Mouse (Mus musculus): ENCODE data around the gene Dlx6.

Gene Dlx6

GRCm38 (mm10) chr6:6863160-6863870, at the start of gene Dlx6:
Gene Dlx6, plus strand, starts transcription at chr6:6863334.
- in situ Hi-C loops (cut with MboI, MseI): no loop called here

DNA sequence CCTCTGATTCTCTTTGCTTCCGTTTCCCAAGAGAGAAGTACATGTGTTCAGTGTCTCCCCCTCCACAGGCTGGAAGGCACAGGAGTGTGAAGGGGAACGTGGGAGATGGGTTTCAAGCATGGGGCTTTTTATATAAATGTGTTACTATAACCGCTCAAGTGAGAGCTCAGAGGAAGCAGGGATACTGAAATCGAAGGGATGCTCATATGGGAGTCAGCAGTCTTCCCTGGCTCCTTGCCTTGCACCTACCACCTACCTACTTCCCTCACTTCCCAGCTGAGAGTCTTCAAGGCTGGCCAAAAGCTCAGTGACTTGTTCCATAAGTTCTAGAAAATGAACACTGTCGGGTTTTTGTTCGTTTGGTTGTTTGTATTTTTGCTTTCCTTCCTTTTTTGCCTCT, 46.3 kb upstream of the Dlx6 start:
- in situ Hi-C loops (cut with MboI, MseI): no loop called here

DNA sequence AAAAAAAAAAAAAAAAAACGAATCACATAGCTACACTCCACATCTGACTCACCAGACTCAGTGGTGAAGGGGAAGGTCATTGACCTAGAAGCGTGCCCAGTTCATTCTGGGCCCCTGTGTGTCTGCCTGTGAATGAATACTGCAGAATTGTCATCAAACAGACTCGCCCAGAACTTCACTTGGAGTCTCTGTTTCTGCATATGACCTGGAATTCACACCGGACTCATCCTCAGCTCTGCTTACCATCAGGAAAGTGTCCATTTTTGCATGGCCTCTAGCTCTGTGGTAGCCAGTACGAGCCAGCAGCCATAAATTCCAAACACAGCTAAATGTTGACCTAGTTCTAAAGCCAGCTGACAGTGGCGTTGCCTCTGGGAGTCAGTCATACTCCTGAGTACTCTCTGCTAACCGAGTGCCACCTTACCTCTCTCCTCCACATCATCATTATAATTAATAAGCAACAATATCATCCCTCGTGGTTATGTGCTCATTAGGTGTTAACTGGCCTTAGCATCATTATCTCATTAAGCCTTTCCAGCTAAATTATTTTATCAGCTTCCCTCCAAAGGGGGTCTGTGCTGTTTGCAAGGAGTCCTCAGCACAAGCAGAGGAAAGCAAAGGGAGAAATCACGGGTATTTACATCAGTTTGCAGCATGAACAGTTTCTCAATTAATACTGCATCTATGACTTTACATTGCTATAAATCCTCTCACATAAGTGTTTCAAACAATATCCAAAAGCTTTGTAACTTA, 44.9 kb upstream of the Dlx6 start:
- in situ Hi-C loops (cut with MboI, MseI): no loop called here

DNA sequence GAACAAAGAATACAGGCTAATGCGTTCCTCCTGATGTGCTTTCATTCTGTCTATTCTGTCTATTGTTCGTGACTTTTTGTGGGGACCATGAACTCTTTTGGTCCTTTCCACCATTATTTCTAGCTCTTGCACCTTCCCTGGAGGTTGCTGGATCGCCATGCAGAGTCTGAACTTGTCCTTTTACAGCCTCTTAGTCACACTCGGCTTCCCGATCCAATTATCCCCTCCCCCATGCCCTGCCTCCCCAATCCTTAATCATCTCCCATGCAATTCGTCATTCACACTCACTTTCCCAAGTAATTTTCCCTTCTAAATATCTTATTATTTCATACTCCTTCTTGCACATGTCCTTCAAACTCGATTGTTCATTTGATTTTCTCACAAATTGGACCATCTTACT, 44.0 kb upstream of the Dlx6 start:
- in situ Hi-C loops (cut with MboI, MseI): no loop called here

DNA sequence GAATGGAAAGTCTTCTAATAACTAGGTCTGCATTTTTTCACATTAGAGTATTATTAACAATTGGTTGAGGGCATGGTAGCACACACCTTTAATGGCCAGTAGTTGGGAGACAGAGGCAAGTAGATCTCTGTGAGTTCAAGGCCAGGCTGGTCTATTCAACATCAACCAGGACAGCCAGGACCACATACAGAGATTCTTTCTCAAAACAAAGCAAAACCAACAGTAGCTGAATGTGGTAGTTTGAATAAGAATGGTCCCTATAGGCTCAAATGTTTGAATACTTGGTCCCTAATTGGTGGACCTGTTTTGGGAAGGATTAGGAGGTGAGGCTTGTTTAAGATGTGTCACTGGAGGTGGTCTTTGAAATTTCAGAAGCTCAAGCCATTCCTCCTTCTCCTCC, 37.8 kb upstream of the Dlx6 start:
- in situ Hi-C loops (cut with MboI, MseI): no loop called here

DNA sequence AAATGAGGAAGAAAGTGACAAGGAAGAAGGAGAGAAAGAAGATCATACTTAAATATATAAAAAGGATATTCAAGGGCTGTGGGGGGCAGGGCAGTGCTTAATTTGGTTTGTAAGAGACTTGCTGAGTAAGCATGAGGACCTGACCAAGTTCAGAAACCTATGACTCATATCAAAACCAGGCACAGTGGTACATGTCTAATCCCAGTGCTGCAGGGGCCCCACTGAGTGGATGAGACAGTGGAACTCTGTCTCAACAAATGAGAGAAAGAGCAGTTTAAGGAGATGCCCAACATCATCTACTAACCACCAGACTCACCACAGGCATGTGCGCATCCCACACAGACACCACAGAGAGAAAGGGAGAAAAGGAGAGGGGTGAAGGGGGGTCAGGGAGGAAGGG, 36.3 kb upstream of the Dlx6 start:
- in situ Hi-C loops (cut with MboI, MseI): no loop called here

DNA sequence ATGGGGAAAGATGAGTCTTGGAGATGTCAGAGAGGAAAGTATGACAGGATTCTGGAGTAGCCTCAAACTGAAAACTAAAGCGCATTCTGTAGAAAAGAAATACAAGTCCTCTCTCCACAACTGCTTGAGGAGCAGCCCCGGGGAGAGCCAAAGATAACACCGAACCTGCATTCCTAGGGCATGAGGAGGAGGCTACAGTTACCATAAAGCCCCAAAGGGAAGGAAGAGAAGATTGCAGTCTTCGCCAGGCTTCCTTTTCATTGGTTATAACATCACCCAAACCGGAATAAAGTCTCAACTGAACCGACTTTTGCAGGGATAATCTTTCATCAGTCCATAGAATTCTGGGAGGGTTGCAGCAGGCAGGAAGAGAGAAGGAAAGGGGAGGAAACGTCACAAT, 32.7 kb upstream of the Dlx6 start:
- in situ Hi-C loops (cut with MboI, MseI): loop anchor here (10.0 kb wide), 1 partner anchor 1104 kb away; no protein-coding TSS in a partner anchor

DNA sequence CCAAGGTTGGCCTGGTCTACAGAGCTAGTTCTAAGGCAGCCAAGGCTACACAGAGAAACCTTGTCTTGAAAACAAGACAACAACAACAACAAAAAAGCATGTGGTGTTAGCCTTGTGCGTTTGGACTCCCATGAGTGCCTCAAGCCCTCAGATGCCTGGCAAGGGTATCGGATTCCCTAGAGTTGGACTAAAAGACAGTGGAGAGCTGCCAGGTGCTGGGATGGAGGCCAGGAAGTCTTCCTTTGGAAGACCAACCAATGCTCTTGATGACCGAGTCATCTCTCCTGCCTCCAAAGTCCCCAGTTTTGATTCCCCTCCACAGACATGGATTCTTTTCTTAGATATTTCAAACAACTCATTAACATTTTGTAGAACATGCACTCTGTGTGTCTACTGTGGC, 29.8 kb upstream of the Dlx6 start:
- in situ Hi-C loops (cut with MboI, MseI): loop anchor here (10.0 kb wide), 1 partner anchor 1102 kb away; no protein-coding TSS in a partner anchor

DNA sequence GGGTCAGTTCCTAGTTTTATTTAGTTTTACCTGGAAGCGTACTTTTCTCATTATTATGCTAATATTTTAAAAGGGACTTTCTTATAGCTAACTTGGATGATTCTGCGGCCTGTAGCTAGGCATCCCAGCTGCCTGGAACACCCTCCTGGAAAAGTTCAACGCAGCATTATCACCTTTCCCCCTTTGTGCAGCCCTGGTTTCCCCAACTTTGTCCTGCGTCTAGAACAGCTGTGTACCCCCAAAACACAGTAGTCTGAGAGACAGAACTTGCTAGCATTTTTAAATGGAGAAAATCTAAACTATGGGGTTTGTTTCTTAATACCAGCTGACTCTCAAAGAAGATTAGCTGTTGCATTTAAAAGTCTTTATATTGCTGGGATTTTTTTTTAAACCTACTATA, 14.6 kb upstream of the Dlx6 start:
- in situ Hi-C loops (cut with MboI, MseI): no loop called here

DNA sequence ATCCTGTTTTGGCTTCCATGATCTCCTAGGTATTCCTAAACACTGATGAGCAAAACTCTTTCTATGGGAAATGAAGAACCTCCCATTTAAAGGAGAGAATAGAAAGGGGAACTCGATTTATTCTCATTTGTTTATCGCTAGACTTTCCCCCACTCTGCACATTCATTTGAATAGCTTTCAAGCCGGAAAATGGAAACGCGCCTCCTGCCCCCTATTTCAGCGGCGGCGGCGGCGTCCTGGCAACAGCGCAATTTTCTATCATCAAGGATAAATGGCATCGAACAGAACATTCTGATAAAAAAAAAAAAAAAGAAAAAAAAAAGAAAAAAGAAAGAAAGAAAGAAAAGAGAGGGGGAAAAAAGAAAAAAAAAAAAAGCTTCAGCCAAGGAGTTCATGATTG, 13.4 kb upstream of the Dlx6 start:
- in situ Hi-C loops (cut with MboI, MseI): no loop called here

- in situ Hi-C loops (cut with MboI, MseI): no loop called here
Measured at GRCm38 (mm10) chr6:6850324-6851060, 12.6 kb upstream of the Dlx6 start.

- in situ Hi-C loops (cut with MboI, MseI): no loop called here
Measured at GRCm38 (mm10) chr6:6851166-6851565, 12.0 kb upstream of the Dlx6 start.

DNA sequence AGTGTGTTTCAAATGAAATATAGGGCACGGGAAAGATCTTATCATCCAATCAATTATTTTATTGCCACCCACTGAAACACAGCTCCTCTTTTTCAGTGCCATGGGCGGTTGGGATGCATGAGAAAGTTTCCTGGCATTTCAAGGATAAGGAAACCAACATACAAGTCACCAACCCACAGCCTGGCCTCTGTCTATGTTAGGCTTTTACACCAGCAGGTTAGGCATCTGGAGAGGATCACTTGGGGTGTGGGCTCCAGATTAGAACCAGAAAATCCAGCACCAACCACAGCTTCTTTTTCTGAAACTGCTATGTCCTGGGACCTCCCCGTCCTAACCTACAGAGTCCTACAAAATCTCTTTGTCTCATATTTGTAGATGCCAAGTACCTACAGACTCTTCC, 10.2 kb upstream of the Dlx6 start:
- in situ Hi-C loops (cut with MboI, MseI): no loop called here

DNA sequence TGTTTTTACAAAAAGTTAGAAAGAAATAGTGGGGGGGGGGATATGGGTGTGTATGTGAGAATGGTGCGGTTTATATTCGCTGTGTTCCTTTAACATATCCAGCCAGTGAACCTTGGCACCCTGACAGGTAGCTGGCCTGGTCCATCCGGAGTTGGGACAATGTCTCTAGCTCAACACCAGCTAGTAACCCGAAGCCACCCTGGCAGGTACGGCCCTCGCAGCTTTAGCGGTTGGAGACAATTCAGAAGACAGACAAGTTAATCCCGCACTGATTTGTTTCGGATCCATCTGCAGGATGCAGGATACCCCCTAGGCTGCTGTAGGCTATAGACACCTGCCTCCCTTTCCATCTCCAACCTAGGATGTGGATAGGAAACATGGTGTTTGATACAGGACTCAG, 9.0 kb upstream of the Dlx6 start:
- in situ Hi-C loops (cut with MboI, MseI): no loop called here

DNA sequence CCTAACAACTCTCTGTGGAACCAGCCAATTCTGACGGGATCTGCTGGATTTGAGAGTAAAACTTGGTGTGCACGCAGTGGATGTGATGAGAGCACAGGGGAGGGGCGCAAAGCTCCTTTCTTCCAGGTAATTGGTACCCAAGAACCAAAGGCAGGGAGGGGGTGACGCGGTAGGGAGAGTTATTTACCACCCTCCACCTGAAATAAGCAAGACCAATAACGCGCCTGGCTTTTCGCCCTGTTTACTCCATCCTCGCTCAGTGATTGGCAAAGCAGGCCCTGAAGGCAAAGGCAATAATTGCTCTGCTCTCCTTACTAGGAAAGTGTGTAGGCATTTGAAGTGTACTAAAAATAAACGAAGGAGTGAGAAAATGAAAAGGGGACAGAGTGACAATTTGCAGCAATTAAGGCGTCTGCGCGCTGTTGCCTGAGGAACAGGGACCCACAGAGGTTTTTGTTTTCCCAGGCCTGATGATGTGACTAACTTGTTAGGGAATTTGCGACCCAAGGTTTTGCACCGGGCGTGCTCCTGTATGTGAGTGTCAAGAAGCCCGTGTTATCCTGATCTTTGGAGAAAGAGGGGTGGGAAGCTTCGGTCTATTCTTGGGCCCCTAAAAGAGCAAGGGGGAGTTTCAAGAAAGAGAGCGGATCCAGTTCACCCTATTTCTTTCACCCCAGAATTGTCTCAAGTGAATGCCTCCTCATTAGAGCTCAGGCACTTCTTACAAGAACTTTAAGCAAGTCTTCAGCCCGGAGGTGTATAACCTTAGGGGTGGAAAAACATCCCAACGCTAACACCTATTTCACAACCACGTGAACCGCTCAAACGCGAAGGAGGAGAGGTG, 8.0 kb upstream of the Dlx6 start:
- in situ Hi-C loops (cut with MboI, MseI): no loop called here

DNA sequence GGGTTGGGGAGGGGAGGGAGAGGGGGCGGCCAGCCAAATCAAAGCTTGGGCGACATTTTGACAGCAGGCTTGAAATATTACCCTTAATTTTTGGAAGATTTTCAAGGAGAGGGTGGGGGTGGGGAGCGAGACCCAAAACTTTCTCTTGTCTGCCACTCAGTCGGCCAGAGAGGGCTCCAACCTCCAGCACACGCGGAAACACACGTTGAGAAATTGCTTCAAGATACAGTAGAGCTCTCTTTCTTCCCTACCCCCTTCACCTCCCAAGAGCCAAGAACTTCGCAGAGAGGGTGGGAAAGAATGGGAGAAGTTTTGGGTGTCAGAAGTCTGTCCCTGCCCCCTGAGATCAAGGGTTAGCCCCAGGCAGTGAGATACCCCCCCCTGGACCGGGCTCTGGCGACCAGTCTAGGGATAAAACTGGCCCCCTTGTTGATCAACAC, 7.4 kb upstream of the Dlx6 start:
- in situ Hi-C loops (cut with MboI, MseI): no loop called here

DNA sequence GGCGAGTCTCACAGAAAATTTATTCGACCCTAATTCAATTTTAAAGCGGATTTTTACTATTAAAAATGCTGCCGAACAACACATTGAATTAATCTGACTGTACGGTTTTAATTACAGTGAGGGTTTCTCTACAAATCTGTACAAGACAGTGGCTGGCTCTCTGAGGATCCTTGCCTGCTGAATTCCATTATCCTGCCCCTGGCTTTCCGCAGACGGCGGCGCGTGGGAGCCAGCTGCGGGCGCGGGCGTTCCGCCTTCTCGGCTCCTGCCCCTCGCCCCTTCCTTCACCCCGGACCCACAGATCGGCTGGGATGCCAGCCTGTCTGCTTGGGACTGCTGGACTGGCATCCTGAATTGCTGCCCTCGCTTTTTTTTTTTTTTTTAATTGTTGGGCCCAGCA, 6.8 kb upstream of the Dlx6 start:
- in situ Hi-C loops (cut with MboI, MseI): no loop called here

GRCm38 (mm10) chr6:6856881-6857280, 6.3 kb upstream of the Dlx6 start:
- in situ Hi-C loops (cut with MboI, MseI): no loop called here

GRCm38 (mm10) chr6:6857766-6858165, 5.4 kb upstream of the Dlx6 start:
- in situ Hi-C loops (cut with MboI, MseI): no loop called here

GRCm38 (mm10) chr6:6858571-6858970, 4.6 kb upstream of the Dlx6 start:
- in situ Hi-C loops (cut with MboI, MseI): no loop called here

DNA sequence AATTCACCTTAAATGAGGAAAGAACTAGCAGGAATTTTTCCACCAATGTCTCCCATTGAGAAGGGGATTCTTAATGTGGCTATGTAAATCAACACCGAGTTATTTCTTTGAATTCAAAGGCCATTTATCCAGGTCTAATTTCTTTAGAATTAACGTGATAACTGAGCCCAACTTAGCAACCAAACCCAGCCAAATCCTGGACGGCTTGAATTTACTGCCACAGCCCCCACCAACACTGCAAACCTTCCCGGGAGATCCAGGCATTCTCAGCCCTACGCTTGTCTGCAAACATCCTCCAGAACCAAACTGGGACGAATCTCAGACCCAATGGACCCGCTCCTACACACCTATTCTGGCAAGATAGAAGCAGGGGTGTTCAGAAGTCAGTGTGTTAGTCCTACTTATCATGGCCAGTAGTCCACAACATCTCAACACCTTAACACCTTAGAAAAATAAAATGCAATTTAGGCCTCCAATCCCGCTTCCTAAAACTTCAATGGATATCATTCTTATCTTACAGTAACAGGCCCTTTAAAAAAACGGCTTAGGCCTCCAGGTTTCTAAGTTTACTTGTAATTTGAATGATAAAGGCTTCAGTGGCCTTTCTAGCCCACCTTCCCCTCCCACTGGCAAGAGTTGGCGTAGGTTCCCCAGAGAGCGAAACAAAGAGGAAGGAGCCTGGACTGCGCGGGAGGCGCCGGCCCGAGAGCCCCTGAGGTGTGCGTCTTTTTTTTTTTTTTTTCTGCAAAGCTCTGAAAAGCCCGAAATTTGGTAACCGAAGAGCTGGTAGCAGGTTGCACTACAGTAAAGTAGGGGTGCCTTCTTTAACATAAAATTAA, 3.8 kb upstream of the Dlx6 start:
- in situ Hi-C loops (cut with MboI, MseI): no loop called here

All from T-helper 1 cell (primary cell).